Mouse (Mus musculus) midbrain, postnatal 0 days (tissue): ENCODE data around the gene Gm13889. TPM values are rescaled to one million over a fixed set of nuclear protein-coding genes. Genes with fewer than 3 reads are reported as not detected.
A peak's percentile ranks its signal among the peaks of the same experiment; 100 is the strongest.

ENCODE experiments used
- ATAC-seq: fragments of 200-750 bp; cut with Nextera tagmentation; 2 replicates; pipeline ENCODE4 v1.8.0; 2017; ENCODE audit warnings: moderate number of reproducible peaks, mild to moderate bottlenecking, moderate TSS enrichment, moderate library complexity; ENCODE audit not compliant: low FRiP score
- DNase-seq: peaks from one replicate; pipeline ENCODE4 v3.0.0-alpha.2; 2015; ENCODE audit warnings: low spot score
- H3K27ac ChIP-seq: fragments of 300-500 bp; sonication (generic); 2 replicates; pipeline ENCODE4 v1.5.1; 2014; ENCODE audit warnings: low read depth, mild to moderate bottlenecking, low read length, mixed read lengths
- H3K27me3 ChIP-seq: fragments of 300-500 bp; sonication (generic); 2 replicates; pipeline ENCODE4 v1.6.1; 2014; ENCODE audit warnings: low read length, control low read depth, mixed read lengths; ENCODE audit not compliant: insufficient read depth
- H3K36me3 ChIP-seq: fragments of 300-500 bp; sonication (generic); 2 replicates; pipeline ENCODE4 v1.6.1; 2014; ENCODE audit warnings: low read length, control low read depth, mixed read lengths; ENCODE audit not compliant: insufficient read depth
- H3K4me1 ChIP-seq: fragments of 300-500 bp; sonication (generic); 2 replicates; pipeline ENCODE4 v1.6.1; 2014; ENCODE audit warnings: mild to moderate bottlenecking, control low read depth, antibody characterized with exemption, low read length, mixed read lengths; ENCODE audit not compliant: insufficient read depth
- H3K4me2 ChIP-seq: fragments of 300-500 bp; sonication (generic); 2 replicates; pipeline ENCODE4 v1.6.1; 2014; ENCODE audit warnings: low read depth, mild to moderate bottlenecking, low read length, mixed read lengths; ENCODE audit not compliant: poor library complexity, severe bottlenecking
- H3K4me3 ChIP-seq: fragments of 300-500 bp; sonication (generic); 2 replicates; pipeline ENCODE4 v1.5.1; 2014; ENCODE audit warnings: low read depth, mild to moderate bottlenecking, low read length, moderate library complexity
- H3K9ac ChIP-seq: fragments of 300-500 bp; sonication (generic); replicated peaks from 2 replicates; pipeline ENCODE4 v1.6.1; 2014; ENCODE audit warnings: mild to moderate bottlenecking, low read length, moderate library complexity, mixed read lengths; ENCODE audit not compliant: poor library complexity, severe bottlenecking
- H3K9me3 ChIP-seq: fragments of 300-500 bp; sonication (generic); 2 replicates; pipeline ENCODE4 v1.6.1; 2016; ENCODE audit warnings: low read length, control low read depth
- CTCF ChIP-seq: IDR thresholded peaks from 2 replicates; pipeline ENCODE4 v1.5.1; 2016; ENCODE audit warnings: antibody characterized with exemption, mild to moderate bottlenecking
- WGBS: fragments of 180-500 bp; shearing (Covaris S2); extraction: QIAGEN DNeasy Blood & Tissue Kit; methylation state at CpG from one replicate; pipeline ENCODE4 v1.1.7; 2014; 5-methylcytosine and 5-hydroxymethylcytosine counted together
- polyA plus RNA-seq: library from polyadenylated mRNA; unstranded; fragments of >200 nt; fragmentation: Nextera tagmentation; extraction: Ambion mirVana; gene quantifications from 2 replicates; pipeline ENCODE4 v1.2.1, GENCODE M21; 2015
- total RNA-seq: library from RNA; depleted of rRNA; stranded (reverse); fragments of >200 nt; gene quantifications from 2 replicates; pipeline ENCODE4 v1.2.3, GENCODE M21; 2014

The Gm13889 gene
- total and polyA plus RNA-seq, 2 experiments from 2014 or later: 10.4 to 21.9 TPM

- Histone ChIP-seq H3K4me3 (no peak overlapping the region), H3K4me2 (no peak overlapping the region), H3K9ac (no peak overlapping the region), H3K36me3 (peaks cover 46% of the 10 kb centered on the region), H3K27me3 (no peaks in the 10 kb centered on the region), H3K27ac (peak overlapping the region; percentile 38; the same call in 1 of the 2 replicates), H3K9me3 (no peaks in the 10 kb centered on the region), H3K4me1 (no peaks in the 10 kb centered on the region)
- WGBS: 18% methylated on average over 5 of the region's 5 CpGs
- ATAC-seq (no peak), DNase-seq (peak; percentile 66)
- TF ChIP-seq CTCF: no peak
Observed at GRCm38 (mm10) chr2:93992259-93992658, 35.3 kb upstream of the Gm13889 start.

- H3K27me3 ChIP-seq: no peaks in the 10 kb centered on the region
- no peak overlapping the region for H3K4me2 ChIP-seq
- ATAC-seq (no peak), DNase-seq (no peak)
- H3K36me3 ChIP-seq: peaks cover 44% of the 10 kb centered on the region
- TF ChIP-seq CTCF: no peak
- no peaks in the 10 kb centered on the region for H3K4me1 ChIP-seq
- H3K27ac ChIP-seq: no peak overlapping the region
- H3K9me3 ChIP-seq: no peaks in the 10 kb centered on the region
- 92% methylated on average over 3 of the region's 3 CpGs for WGBS
- H3K4me3 ChIP-seq: no peak overlapping the region
- no peak overlapping the region for H3K9ac ChIP-seq
Observed at GRCm38 (mm10) chr2:93991336-93991735, 34.3 kb upstream of the Gm13889 start.

GRCm38 (mm10) chr2:93988440-93988839, 31.4 kb upstream of the Gm13889 start:
- H3K4me3 ChIP-seq: no peak overlapping the region
- DNase-seq (no peak), ATAC-seq (no peak)
- no peak overlapping the region for H3K9ac ChIP-seq
- WGBS: 93% methylated on average over 2 of the region's 2 CpGs
- peaks cover 31% of the 10 kb centered on the region for H3K36me3 ChIP-seq
- no peak for TF ChIP-seq CTCF
- H3K4me2 ChIP-seq: no peak overlapping the region
- H3K4me1 ChIP-seq: no peaks in the 10 kb centered on the region
- no peaks in the 10 kb centered on the region for H3K9me3 ChIP-seq
- no peak overlapping the region for H3K27ac ChIP-seq
- no peaks in the 10 kb centered on the region for H3K27me3 ChIP-seq

GRCm38 (mm10) chr2:93982457-93983235, 25.6 kb upstream of the Gm13889 start:
- H3K27ac ChIP-seq: no peak overlapping the region
- peaks cover 36% of the 10 kb centered on the region for H3K36me3 ChIP-seq
- DNase-seq: no peak
- no peaks in the 10 kb centered on the region for H3K9me3 ChIP-seq
- no peaks in the 10 kb centered on the region for H3K4me1 ChIP-seq
- no peaks in the 10 kb centered on the region for H3K27me3 ChIP-seq
- ATAC-seq: no peak
- H3K4me2 ChIP-seq: no peak overlapping the region
- TF ChIP-seq CTCF: no peak; the same call in 1 of the 2 replicates
- H3K9ac ChIP-seq: no peak overlapping the region
- 81% methylated on average over 4 of the region's 4 CpGs for whole genome bisulfite sequencing
- no peak overlapping the region for H3K4me3 ChIP-seq

GRCm38 (mm10) chr2:93979249-93980120, 22.5 kb upstream of the Gm13889 start:
- no peak for TF ChIP-seq CTCF
- ATAC-seq (no peak), DNase-seq (no peak)
- H3K4me1 ChIP-seq: peaks cover 14% of the 10 kb centered on the region
- no peak overlapping the region for H3K9ac ChIP-seq
- H3K27me3 ChIP-seq: no peaks in the 10 kb centered on the region
- no peaks in the 10 kb centered on the region for H3K9me3 ChIP-seq
- H3K27ac ChIP-seq: no peak overlapping the region
- no peak overlapping the region for H3K4me3 ChIP-seq
- no peak overlapping the region for H3K4me2 ChIP-seq
- peaks cover 28% of the 10 kb centered on the region for H3K36me3 ChIP-seq
- 90% methylated on average over 7 of the region's 7 CpGs for WGBS
